Mouse (Mus musculus): ENCODE results near the gene Cd248. TPM values are rescaled to one million over a fixed set of nuclear protein-coding genes. Genes with fewer than 3 reads are reported as not detected.

Cd248 gene
- 0.50 and 1.9 TPM in 2 replicates for polyA plus RNA-seq (2011; ENCODE audit: insufficient read depth, insufficient read length, low replicate concordance, missing spikeins)

DNA sequence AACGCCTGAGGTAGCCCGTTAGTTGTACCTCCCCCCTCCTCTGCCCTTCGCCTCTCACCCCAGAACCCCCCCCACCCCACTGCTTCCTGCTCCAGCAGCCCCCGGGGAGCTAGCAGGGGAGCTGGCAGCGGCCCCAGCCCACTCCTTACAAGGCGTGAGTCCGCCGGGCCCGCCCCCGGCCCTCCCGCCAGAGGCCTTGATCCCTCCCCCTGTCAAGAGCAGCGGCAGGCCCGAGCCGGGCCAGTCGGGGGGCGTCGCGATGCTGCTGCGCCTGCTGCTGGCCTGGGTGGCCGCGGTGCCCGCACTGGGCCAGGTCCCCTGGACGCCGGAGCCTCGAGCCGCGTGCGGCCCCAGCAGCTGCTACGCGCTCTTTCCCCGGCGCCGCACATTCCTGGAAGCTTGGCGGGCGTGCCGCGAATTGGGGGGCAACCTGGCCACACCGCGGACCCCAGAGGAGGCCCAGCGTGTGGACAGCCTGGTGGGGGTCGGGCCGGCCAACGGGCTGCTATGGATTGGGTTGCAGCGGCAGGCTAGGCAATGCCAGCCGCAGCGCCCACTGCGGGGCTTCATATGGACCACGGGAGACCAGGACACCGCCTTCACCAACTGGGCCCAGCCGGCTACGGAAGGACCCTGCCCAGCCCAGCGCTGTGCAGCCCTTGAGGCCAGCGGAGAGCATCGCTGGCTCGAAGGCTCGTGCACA lies at the start of gene Cd248:
Gene Cd248 (plus strand): TSS at position 212 of the 703 bp plus-strand sequence.
- peak within 1 kb of the TSS; percentile 28; the same call in 1 of the 2 replicates for H3K27ac ChIP-seq (ENCODE audit: control insufficient read depth, insufficient read depth, low read depth, low read length, poor library complexity)
- 6% methylated on average over 56 of the region's 56 CpGs for WGBS

DNA sequence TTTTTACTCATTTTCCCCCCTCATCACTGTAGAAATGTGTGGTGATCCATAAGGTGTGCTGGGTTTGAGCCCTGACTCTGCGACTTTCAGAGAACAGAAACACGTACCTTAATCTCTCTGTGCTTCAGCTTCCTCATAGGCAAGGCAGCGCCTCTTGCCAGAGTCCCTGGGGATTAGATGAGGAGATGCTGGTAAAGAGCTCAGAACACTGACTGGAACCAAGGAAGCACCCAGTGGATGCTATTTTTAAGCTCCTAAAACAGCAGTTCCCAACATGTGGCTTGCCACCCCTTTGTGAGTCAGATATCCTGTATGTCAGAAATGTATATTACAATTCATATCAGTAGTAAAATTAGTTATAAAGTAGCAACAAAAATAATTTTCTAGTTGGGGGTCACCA lies 49.7 kb upstream of the Cd248 start:
- WGBS = 70% methylated on average over 3 of the region's 3 CpGs
- H3K27ac ChIP-seq (ENCODE audit: control insufficient read depth, insufficient read depth, low read depth, low read length, poor library complexity) = no peak overlapping the region
- no peak overlapping the region for H3K4me3 ChIP-seq (replicated peaks; ENCODE audit: control insufficient read depth, low read depth, low read length)
- TF ChIP-seq POLR2A (IDR thresholded peaks at IDR 0.05; ENCODE audit: borderline replicate concordance, control insufficient read depth, low read depth, low read length) (no peak), CTCF (IDR thresholded peaks at IDR 0.05; ENCODE audit: control insufficient read depth, insufficient read depth, low read length) (no peak)
- no peaks in the 10 kb centered on the region; the same call in 1 of the 2 replicates for H3K4me1 ChIP-seq (ENCODE audit: control insufficient read depth, insufficient read depth, low read length)

More for the DNA sequence above, at the start of gene Cd248:
- H3K4me1 ChIP-seq (ENCODE audit: control insufficient read depth, insufficient read depth, low read length) = peaks cover 3% of the 10 kb centered on the region
- no peak within 1 kb of the TSS for H3K4me3 ChIP-seq (replicated peaks; ENCODE audit: control insufficient read depth, low read depth, low read length)
- TF ChIP-seq CTCF (IDR thresholded peaks at IDR 0.05; ENCODE audit: control insufficient read depth, insufficient read depth, low read length) (no peak), POLR2A (IDR thresholded peaks at IDR 0.05; ENCODE audit: borderline replicate concordance, control insufficient read depth, low read depth, low read length) (no peak)

DNA sequence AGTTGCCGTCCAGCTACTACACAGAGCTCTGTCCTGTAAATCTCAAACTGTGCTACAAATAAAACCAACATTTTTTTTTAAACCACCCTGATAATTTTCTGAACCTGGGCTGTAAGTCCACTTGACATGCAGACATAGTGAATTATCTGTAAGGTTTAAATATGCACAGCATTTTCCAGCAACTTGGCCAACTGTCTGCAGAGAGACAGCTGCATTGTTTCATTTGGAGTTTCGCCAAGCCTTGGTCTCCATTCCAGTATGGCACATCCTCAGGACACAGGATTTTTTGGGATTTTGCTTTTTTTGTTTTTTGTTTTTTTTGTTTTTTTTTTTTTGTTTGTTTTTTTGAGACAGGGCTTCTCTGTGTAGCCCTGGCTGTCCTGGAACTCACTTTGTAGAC lies 46.5 kb upstream of the Cd248 start:
- no peak overlapping the region for H3K27ac ChIP-seq (ENCODE audit: control insufficient read depth, insufficient read depth, low read depth, low read length, poor library complexity)
- TF ChIP-seq POLR2A (IDR thresholded peaks at IDR 0.05; ENCODE audit: borderline replicate concordance, control insufficient read depth, low read depth, low read length) (no peak), CTCF (IDR thresholded peaks at IDR 0.05; ENCODE audit: control insufficient read depth, insufficient read depth, low read length) (no peak)
- H3K4me1 ChIP-seq (ENCODE audit: control insufficient read depth, insufficient read depth, low read length) = no peaks in the 10 kb centered on the region; the same call in 1 of the 2 replicates
- WGBS = 84% methylated on average over 2 of the region's 2 CpGs
- H3K4me3 ChIP-seq (replicated peaks; ENCODE audit: control insufficient read depth, low read depth, low read length) = no peak overlapping the region

DNA sequence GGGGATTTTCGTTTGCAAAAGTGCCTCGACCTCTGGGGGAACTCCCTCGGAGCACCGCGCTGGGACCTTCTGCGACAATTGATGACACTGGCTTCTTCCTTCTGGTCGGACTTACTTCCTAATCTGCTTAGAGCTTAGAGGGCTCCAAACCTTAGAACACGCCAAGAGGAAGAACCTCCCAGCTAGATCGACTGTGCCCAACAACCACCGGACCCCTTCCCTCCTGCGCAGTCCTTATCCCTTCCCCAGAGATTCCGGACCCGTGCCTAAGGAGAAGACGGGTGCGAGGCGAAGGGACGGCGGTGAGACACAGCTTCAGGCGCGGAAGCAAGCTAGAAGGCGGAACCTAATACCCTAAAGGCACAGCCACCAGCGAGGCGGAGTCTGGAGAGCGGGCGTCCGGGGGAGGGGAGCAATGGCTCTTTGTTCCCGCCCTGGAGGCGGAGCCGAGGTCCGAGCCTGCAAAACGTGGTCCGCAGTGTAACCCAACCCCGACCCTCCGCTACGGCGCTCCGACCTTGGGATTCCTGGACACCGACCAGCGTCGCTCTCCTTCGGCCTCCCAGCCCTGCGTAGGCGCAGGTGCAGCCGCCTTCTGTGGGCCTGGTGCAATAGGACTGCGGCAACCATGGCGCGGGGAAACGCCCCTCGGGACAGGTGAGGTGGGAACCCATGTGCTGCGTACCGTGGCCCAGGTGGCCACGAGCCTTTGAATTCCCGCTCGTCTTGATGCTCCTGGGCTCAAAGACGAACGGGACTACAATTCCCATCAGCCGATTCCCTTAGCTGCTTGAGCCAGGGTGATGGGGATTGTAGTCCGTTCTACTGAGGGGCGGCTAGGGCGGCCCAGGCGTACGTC lies 44.0 kb upstream of the Cd248 start, which contains the start of gene Slc29a2:
Gene Slc29a2 (plus strand): TSS at position 240 of the 859 bp plus-strand sequence.
- H3K4me3 ChIP-seq (replicated peaks; ENCODE audit: control insufficient read depth, low read depth, low read length) = peak within 1 kb of the TSS; percentile 75
- WGBS = under 1% methylated on average over 62 of the region's 62 CpGs
- H3K27ac ChIP-seq (ENCODE audit: control insufficient read depth, insufficient read depth, low read depth, low read length, poor library complexity) = peak within 1 kb of the TSS; percentile 81
- TF ChIP-seq POLR2A (IDR thresholded peaks at IDR 0.05; ENCODE audit: borderline replicate concordance, control insufficient read depth, low read depth, low read length) (peak; percentile 90), CTCF (IDR thresholded peaks at IDR 0.05; ENCODE audit: control insufficient read depth, insufficient read depth, low read length) (no peak)
- H3K4me1 ChIP-seq (ENCODE audit: control insufficient read depth, insufficient read depth, low read length) = no peaks in the 10 kb centered on the region; the same call in 1 of the 2 replicates

DNA sequence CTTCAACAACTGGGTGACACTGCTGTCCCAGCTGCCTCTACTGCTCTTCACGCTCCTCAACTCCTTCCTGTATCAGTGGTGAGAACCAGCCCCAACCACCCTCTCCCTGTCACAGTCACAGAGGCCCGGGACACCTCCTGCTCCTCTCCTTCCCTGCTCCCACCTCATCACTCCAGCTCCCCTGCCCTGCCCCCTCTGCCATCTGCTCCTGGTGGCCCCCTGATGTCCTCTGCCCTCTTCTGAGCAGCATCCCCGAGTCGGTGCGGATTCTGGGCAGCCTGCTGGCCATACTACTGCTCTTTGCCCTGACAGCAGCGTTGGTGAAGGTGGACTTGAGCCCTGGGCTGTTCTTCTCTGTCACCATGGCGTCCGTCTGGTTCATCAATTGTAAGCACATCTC lies 41.8 kb upstream of the Cd248 start:
- Histone ChIP-seq H3K27ac (ENCODE audit: control insufficient read depth, insufficient read depth, low read depth, low read length, poor library complexity) (no peak overlapping the region), H3K4me1 (ENCODE audit: control insufficient read depth, insufficient read depth, low read length) (no peaks in the 10 kb centered on the region; the same call in 1 of the 2 replicates), H3K4me3 (replicated peaks; ENCODE audit: control insufficient read depth, low read depth, low read length) (no peak overlapping the region)
- 89% methylated on average over 8 of the region's 8 CpGs for WGBS
- no peak for TF ChIP-seq CTCF (IDR thresholded peaks at IDR 0.05; ENCODE audit: control insufficient read depth, insufficient read depth, low read length)

DNA sequence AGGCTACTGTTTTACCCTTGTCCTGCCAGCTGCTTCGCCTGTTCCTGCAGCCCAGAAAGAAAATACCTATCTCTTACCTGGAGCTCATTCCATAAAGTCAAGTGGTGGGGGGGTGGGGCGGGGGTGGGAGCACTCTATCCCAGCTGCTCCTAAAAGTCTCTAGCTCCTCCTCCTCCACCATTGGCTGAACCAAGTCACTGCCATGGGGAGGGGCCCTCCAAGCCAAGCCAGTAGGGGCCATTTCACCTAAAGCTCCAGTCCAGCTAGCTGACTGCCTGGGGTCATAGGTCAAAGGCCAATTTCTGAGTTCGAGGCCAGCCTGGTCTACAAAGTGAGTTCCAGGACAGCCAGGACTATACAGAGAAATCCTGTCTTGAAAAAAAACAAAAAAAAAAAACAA lies 35.2 kb upstream of the Cd248 start:
- TF ChIP-seq POLR2A (IDR thresholded peaks at IDR 0.05; ENCODE audit: borderline replicate concordance, control insufficient read depth, low read depth, low read length) (no peak), CTCF (IDR thresholded peaks at IDR 0.05; ENCODE audit: control insufficient read depth, insufficient read depth, low read length) (no peak)
- no peaks in the 10 kb centered on the region for H3K4me1 ChIP-seq (ENCODE audit: control insufficient read depth, insufficient read depth, low read length)
- 78% methylated on average over 3 of the region's 3 CpGs for WGBS
- no peak overlapping the region for H3K27ac ChIP-seq (ENCODE audit: control insufficient read depth, insufficient read depth, low read depth, low read length, poor library complexity)
- H3K4me3 ChIP-seq (replicated peaks; ENCODE audit: control insufficient read depth, low read depth, low read length) = no peak overlapping the region

DNA sequence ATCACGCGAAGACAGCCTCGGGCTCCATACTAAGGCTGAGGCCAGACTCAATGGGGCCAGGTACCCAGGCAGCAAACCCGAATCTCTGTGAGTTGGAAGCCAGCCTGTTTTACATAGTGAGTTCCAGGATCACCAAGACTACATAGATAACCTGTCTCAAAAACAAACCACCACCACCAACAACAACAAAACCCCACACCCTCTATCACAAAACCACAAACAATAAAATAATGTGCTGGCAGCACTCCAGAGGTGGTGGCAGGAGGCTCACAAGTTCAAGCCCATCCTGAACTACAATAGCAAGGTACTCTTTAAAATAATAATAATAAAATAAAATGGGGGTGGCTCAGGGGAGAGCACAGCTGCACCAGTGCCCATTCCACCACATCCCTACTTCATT lies 31.3 kb upstream of the Cd248 start:
- 79% methylated on average over 4 of the region's 4 CpGs for whole genome bisulfite sequencing
- no peak for TF ChIP-seq POLR2A (IDR thresholded peaks at IDR 0.05; ENCODE audit: borderline replicate concordance, control insufficient read depth, low read depth, low read length)
- TF ChIP-seq CTCF (IDR thresholded peaks at IDR 0.05; ENCODE audit: control insufficient read depth, insufficient read depth, low read length) = no peak
- no peak overlapping the region for H3K4me3 ChIP-seq (replicated peaks; ENCODE audit: control insufficient read depth, low read depth, low read length)
- no peaks in the 10 kb centered on the region; the same call in 1 of the 2 replicates for H3K4me1 ChIP-seq (ENCODE audit: control insufficient read depth, insufficient read depth, low read length)
- no peak overlapping the region for H3K27ac ChIP-seq (ENCODE audit: control insufficient read depth, insufficient read depth, low read depth, low read length, poor library complexity)
